ENCODE assay signal across 16 mouse cellular contexts in the genomic region with DNA sequence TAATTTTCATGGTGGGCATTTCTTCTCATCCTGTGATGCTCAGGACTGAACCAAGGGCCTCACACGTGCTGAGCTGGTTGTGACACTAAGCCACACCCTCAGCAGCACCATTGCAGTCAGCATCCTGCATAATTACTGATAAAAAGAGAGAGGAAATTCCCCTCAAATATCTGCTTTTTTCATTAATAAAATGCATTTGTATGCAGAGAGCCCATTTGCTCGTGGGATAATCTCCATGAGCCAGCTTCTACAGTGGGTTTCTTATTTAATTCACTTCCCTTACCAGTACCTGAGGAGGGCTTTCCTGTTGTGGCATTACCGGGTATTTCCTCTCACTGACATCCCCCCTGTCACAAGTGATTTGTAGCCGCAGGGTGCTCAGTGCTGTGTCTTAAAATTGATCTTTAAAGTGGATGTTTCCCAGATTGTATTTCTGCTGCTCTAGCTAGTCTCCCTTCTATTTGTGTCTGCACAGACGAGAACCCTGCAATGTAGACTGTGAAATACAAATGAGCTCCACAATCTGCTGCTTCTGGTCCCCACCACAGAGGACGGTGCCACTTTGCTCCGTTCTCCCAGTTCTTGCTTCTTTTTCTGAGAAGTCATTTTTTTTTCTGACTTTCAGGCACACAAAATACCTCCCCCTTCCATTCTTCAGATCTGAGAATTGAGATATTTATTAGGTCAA. TPM values are rescaled to one million over a fixed set of nuclear protein-coding genes. Genes with fewer than 3 reads are reported as not detected.
DNase-seq lines count a peak whose midpoint lies in the region; ATAC-seq and TF ChIP-seq lines count a peak whose summit lies in the region.
"Had no signal": no experiment of that assay in that cellular context is flagged by ENCODE, and none has a peak within 500 bp of the region (broad histone marks: within the 10 kb centered on the region; RNA-seq: fewer than 3 reads in every experiment).

No protein-coding gene starts in this region.

- no peak overlapping the region for H3K4me3 ChIP-seq in forebrain, embryonic 16.5 days (replicated peaks; ENCODE audit: low read length)
- H3K4me3 ChIP-seq in forebrain, embryonic 15.5 days = no peak overlapping the region
- H3K4me3 ChIP-seq in liver, embryonic 14.5 days (ENCODE audit: insufficient read depth in 1 of 2, low read depth in 2 of 2, low read length in 2 of 2) = no peak overlapping the region
- H3K4me3 ChIP-seq: stomach, embryonic 15.5 days had no signal

- DNase-seq in thymus, postnatal 0 days (ENCODE audit: low spot score) = peak; percentile 44
- no peak for DNase-seq in thymus, adult 18-20 months
- peak in 2 of 3 experiments; percentile 22 to 62 for DNase-seq in liver, embryonic 14.5 days (ENCODE audit: low read depth in 3 of 3, low spot score in 3 of 3)
- no peak for DNase-seq in gastrocnemius, postnatal 10 days
- no peak for DNase-seq in embryo, embryonic 9.5 days (ENCODE audit: extremely low spot score)
- no peak for DNase-seq in cerebellum, postnatal 25 days
- DNase-seq: adrenal gland, adult 2 months; cerebellum, adult 11 months; embryo, embryonic 11 days; gastrocnemius, postnatal 25 days; lung, adult 2 months had no signal

- peak; percentile 54; the same call in 1 of the 2 replicates for ATAC-seq in forebrain, embryonic 16.5 days
- no peak for ATAC-seq in forebrain, embryonic 15.5 days (replicated peaks)
- ATAC-seq in liver, embryonic 14.5 days (ENCODE audit: insufficient read depth) = peak; percentile 59; the same call in 1 of the 2 replicates
- ATAC-seq: intestine, postnatal 0 days had no signal

- no peak overlapping the region for H3K4me2 ChIP-seq in forebrain, embryonic 16.5 days (ENCODE audit: low read length)
- no peak overlapping the region for H3K4me2 ChIP-seq in forebrain, embryonic 15.5 days (replicated peaks)
- H3K4me2 ChIP-seq in liver, embryonic 14.5 days (ENCODE audit: low read depth) = no peak overlapping the region
- H3K4me2 ChIP-seq: stomach, embryonic 15.5 days had no signal

- TF ChIP-seq EP300 in liver, embryonic 14.5 days (IDR thresholded peaks at IDR 0.05; ENCODE audit: low read depth) = no peak

- no peak overlapping the region for H3K9ac ChIP-seq in forebrain, embryonic 16.5 days (replicated peaks; ENCODE audit: low read depth, low read length)
- no peak overlapping the region for H3K9ac ChIP-seq in forebrain, embryonic 15.5 days (replicated peaks)
- H3K9ac ChIP-seq in liver, embryonic 14.5 days (replicated peaks) = no peak overlapping the region
- H3K9ac ChIP-seq: stomach, embryonic 15.5 days had no signal

- H3K27ac ChIP-seq in forebrain, embryonic 16.5 days (ENCODE audit: low read length) = no peak overlapping the region
- H3K27ac ChIP-seq in forebrain, embryonic 15.5 days (replicated peaks) = no peak overlapping the region
- H3K27ac ChIP-seq in liver, embryonic 14.5 days = no peak overlapping the region
- H3K27ac ChIP-seq: stomach, embryonic 15.5 days had no signal

- H3K9me3 ChIP-seq in forebrain, embryonic 16.5 days (ENCODE audit: control insufficient read depth, low read length) = no peaks in the 10 kb centered on the region
- no peaks in the 10 kb centered on the region for H3K9me3 ChIP-seq in forebrain, embryonic 15.5 days
- no peaks in the 10 kb centered on the region for H3K9me3 ChIP-seq in liver, embryonic 14.5 days (ENCODE audit: control insufficient read depth, low read length)
- H3K9me3 ChIP-seq: stomach, embryonic 15.5 days had no signal

- H3K27me3 ChIP-seq in forebrain, embryonic 16.5 days (replicated peaks; ENCODE audit: control insufficient read depth, insufficient read depth, low read length) = no peaks in the 10 kb centered on the region
- no peaks in the 10 kb centered on the region for H3K27me3 ChIP-seq in forebrain, embryonic 15.5 days
- H3K27me3 ChIP-seq in liver, embryonic 14.5 days (ENCODE audit: control insufficient read depth, insufficient read depth, low read length) = no peaks in the 10 kb centered on the region
- H3K27me3 ChIP-seq: stomach, embryonic 15.5 days had no signal

- H3K4me1 ChIP-seq in forebrain, embryonic 16.5 days (replicated peaks; ENCODE audit: control insufficient read depth, insufficient read depth, low read length) = no peaks in the 10 kb centered on the region
- peaks cover 5% of the 10 kb centered on the region for H3K4me1 ChIP-seq in forebrain, embryonic 15.5 days
- peaks cover 5 to 17% of the 10 kb centered on the region in 2 experiments for H3K4me1 ChIP-seq in liver, embryonic 14.5 days (replicated peaks; ENCODE audit: control insufficient read depth in 2 of 2, insufficient read depth in 2 of 2, low read length in 1 of 2)
- H3K4me1 ChIP-seq: stomach, embryonic 15.5 days had no signal

- no peaks in the 10 kb centered on the region for H3K36me3 ChIP-seq in forebrain, embryonic 16.5 days (ENCODE audit: control insufficient read depth, insufficient read depth)
- H3K36me3 ChIP-seq in forebrain, embryonic 15.5 days = no peaks in the 10 kb centered on the region
- no peaks in the 10 kb centered on the region for H3K36me3 ChIP-seq in liver, embryonic 14.5 days (replicated peaks; ENCODE audit: control insufficient read depth, insufficient read depth, low read depth)
- H3K36me3 ChIP-seq: stomach, embryonic 15.5 days had no signal

- TF ChIP-seq CTCF in liver, embryonic 14.5 days (IDR thresholded peaks at IDR 0.05; ENCODE audit: low read depth) = no peak

- 33% methylated on average over 7 of the region's 7 CpGs for WGBS in forebrain, embryonic 16.5 days
- WGBS in forebrain, embryonic 15.5 days = 42% methylated on average over 7 of the region's 7 CpGs
- WGBS in liver, embryonic 14.5 days (ENCODE audit: insufficient replicate concordance) = 12% methylated on average over 7 of the region's 7 CpGs

RNA-seq across cellular contexts. Expression of gene Glrp1, which starts 43.8 kb away (rescaled TPM):
- not detected in 2 replicates for polyA plus RNA-seq in forebrain, embryonic 16.5 days (2015; fragmentation: Nextera tagmentation; extraction: Ambion mirVana)
- not detected in 2 replicates for polyA plus RNA-seq in forebrain, embryonic 15.5 days (2015; fragmentation: Nextera tagmentation; extraction: Ambion mirVana)
- polyA plus RNA-seq in thymus, postnatal 0 days (2015; fragmentation: Nextera tagmentation; extraction: Ambion mirVana) = 0.13 and 0.31 TPM in 2 replicates
- polyA plus RNA-seq in liver, embryonic 14.5 days (2012; rRNA removed) = 0.05 and 0.09 TPM in 2 replicates
- polyA plus RNA-seq in liver, embryonic 14.5 days (2014; fragmentation: Nextera tagmentation; extraction: Ambion mirVana) = not detected in 2 replicates
- total RNA-seq in gastrocnemius, postnatal 10 days (2021) = not detected
- total RNA-seq: adrenal gland, adult 2 months; gastrocnemius, postnatal 25 days had no signal
- polyA plus RNA-seq: adrenal gland, adult 2 months; intestine, postnatal 0 days; large intestine, adult 2 months; stomach, embryonic 15.5 days had no signal

Comparison
In these comparisons a context has a peak if more than half of its experiments do, and no peak if none do; other contexts are left out.
1. DNase-seq: peak in thymus, postnatal 0 days (single experiment) and liver, embryonic 14.5 days (2 of 3); none in thymus, adult 18-20 months (0 of 2), gastrocnemius, postnatal 10 days (single experiment), embryo, embryonic 9.5 days (single experiment) and cerebellum, postnatal 25 days (0 of 2).